Mouse (Mus musculus) lung, postnatal 4 days (tissue): ENCODE results near the gene Sorcs1.

ENCODE experiments used
- DNase-seq, 2 experiments: peaks; one replicate each; pipeline ENCODE4 v3.0.0; 2021

Gene Sorcs1

DNA sequence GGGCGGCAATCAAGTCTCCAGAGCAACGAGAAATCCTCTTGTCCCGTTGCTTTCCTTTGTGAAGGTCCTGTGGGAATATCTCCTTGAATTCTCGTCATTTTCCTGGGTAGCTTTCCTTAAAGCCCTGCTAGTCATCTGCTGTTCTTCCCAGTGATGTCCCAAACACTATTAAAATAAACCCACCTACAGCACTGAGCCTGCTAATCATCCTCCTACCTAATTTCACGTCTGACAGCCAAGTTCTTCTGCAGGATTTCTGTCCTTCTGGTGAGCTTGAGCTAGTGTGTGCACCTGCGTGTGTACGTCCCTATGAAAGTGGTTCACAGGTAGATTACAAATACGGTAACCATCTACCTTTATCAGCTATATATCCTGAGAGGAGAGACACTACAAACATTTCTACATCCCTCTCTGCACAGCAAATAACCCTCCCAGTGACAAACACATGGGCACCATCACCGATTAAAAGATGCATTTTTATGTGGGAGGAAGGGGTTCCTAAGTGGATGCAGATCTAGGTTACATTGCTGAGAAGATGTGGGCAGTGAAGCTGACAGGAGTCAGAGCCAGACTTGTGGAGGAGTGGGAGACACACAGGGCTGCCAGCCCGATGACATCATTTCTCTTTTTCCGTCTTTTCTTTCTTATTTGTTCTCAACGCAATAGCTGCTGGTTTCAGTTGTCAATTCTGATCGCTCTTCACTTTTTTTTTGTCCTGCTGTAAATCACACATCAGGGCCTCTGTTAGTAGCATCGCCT lies 259.3 kb downstream of the Sorcs1 start:
- no peak for DNase-seq

DNA sequence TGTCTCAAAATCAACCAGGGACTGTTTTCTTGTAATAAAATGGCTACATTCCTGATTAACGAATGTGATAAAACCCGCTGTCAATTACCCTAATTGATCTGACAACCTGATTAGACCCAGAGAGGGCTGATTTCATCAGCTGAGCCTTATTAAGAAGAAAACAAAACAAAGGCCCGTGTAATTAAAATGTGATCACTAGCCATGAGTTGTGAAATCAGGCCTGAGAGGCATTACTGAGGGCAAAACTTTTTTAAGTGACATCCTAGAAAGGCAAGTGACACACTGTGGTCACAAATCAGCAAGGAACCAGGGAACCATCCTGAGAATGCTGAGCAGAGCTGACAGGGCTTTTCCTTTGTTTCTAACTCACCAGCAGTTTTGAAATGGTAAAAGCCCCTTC lies 267.9 kb downstream of the Sorcs1 start:
- DNase-seq, result no peak

DNA sequence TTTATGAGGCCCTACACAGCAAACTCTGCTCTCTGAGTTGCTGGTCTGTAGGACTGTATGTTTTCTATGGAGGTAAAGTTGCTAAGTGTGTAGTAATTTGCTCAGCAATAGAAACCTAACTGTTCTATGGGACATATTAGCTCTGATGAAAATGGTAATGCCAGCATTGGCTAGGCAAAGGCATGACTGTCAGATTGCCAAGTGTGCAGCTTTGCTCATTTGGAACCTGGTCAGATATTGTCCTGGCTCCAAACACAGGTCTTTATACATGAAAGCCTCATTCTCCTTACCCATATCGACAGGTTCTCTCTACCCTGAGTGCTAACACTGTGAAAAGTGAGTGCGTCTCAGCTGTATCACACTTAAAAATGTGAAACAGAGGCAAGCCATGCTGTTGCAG lies 280.1 kb downstream of the Sorcs1 start:
- no peak for DNase-seq

DNA sequence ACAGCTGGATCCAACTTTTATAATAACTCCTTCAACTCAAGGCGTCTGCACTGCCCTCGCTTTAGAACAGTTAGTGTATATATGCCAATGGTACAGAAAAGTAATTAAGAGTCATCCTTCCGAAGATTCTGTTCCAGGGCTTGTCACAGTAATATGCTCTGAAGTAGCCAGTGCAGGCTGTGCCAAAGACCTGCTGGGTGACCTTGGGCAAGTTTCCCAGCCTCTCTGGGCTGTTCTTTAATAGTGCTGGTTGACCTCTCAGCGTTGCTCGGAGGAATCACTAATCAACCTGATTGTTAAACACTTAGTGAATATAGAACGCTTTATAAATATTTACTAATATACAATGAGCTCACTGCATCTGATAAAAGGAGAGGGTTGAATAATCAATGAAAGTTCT lies 282.7 kb downstream of the Sorcs1 start:
- DNase-seq, result no peak

DNA sequence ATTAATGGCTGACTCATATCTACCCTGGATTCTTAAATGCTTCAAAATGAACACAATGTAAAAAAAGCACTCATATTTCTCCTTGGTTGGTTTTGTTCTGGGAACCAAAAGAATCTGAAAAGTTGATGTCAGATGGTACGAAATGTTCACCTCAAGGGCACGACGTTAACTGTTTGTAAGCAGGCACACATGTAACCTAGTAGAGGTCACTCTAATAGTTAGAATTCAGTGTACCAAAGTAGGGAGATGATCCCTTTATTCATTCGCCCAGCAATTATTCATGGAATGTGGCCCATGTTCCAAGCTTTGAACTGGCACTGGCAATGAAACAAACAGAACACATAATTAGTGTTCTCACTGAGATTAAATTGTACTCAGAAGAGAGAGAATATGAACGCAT lies 284.3 kb downstream of the Sorcs1 start:
- no peak for DNase-seq

DNA sequence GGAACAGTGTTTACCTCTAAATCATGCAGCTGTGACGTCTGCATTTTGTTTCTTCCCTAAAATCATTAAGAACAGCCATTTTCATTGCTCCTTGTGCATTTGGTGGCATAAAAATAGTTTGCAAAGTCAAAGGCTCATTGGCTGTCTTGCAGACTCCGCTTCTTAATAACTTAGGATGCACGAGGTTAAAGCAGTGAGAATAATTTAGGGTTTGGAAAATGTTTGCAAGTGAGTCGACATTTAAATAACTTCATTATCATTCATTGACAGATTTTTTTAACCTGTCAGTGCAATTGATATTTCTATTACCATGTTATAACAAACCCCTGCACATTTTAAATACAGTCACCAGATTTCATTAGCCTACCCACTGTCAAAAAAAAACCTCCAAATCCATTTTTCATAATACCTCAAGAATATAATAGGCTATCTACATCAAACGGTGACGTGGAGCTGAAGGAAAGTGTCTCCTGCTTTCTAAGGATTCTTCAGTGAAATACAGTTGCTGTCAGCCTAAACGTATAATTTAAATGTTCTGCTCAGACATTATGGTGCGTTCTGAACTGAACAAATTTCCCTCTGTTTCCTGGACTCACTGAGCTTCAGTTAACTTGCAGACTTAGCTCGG lies 288.4 kb downstream of the Sorcs1 start:
- no peak for DNase-seq

DNA sequence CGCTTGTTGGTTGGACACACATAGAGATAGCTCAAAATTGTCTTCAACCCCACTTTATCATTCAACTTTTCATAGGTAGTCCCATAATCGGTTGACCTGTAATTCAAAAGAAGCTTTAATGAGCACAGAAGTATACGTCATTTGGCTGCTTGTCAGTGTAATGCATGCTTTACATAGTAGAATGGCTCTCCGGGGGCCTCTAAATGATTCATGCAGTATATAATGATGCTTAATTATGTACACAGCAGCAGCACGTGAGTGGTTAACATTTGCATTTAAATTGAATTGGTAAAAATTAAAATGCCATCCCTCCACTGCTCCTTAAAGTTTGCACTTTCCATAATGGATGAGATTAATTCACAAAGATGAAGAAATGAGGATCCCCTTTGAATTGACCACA lies 299.5 kb downstream of the Sorcs1 start:
- DNase-seq, result no peak

DNA sequence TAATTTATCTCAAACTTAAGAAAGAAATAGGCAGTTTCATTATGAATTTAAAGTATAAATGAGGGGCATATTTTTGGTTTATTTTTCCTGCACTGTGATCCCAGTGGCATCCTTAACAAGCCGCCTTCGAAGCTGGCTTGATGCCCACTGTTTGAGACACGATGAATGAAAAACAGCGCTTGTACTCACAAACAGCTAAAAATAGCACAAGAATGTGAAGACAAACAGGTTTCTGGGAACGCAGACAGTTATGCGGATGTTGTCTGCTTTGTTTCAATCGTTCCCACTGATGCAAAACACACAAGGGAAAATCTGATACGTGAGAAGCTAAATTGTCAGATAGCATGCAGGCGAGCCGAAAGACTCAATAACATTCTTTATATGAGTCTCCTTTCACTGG lies 303.7 kb downstream of the Sorcs1 start:
- peak in 1 of 2 experiments; percentile 10 for DNase-seq

DNA sequence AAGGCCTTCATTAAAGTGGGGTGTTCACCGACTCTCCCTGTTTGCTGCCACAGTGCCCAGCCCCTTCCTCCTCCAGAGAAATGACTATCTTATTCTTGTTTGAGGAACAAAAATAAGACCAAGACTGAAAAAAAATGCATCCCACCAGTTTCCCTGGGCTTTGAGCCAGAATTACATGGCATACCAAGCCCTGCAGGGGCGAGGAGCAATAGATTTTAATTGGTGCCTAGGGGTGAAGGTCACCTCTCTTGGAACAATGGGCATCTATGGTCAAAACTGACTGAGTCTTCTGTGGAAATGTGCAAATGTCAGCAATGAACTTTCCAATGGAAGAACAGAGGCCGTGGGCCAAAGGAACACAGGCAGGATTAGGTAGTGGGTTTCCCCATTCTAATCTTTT lies 312.0 kb downstream of the Sorcs1 start:
- no peak for DNase-seq

DNA sequence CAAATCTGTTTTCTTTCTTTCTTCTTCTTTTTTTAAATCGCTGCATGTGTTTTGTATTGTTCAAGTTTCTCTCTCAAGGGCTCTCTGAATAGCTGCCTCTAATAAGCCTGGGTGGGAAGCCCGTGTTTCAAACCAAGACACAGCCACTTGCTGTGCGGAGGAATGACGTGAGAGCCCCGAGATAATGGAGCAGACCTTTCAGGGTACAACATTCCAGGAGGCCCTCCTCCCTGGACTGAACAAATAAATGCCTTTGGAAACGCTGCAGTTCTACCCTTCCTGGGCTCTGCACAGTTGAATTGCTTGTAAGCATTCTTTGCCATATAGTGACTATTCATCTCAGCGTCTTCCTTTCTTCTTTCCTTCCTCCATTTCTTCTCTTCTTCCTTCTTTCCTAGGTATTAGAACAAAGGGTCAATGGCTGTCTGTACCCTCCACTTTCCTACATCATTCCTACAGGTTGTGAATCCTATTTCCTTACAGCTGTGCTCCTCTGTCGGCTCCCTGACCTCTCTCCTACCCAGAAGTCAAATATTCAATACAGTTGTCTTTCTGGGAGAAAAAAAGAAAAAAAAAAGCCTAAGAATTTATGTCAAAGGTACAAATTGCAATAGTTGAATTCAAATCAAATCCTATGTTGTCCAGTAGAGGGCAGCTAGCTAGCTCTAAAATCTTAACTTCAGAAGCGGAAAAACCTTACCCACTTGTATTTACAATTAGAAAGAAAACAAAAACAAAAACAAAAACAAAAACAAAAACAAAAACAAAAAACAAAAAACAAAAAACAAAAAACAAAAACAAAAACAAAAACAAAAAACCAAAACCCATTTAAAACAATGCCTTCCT lies 315.6 kb downstream of the Sorcs1 start:
- peak in 1 of 2 experiments; percentile 35 for DNase-seq

DNA sequence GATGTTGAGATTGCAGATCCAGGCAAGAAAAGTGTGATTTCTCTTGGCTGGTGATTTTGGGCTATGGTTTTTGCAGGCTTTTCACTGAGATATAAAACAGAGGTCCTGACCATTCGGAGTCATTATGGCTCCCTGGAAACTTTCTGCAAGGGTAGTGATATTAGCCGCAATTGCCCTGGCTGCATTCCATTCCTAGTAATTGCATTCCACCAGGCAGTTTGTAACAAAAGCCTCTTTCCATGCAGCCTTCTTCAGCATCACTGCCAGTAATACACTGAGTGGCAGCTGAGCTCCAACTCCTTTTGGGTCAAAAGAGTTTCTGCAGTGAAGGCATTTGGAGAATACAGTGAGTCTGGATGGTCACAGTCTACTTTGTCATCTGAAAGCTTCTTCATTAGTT lies 319.9 kb downstream of the Sorcs1 start:
- DNase-seq, result no peak

DNA sequence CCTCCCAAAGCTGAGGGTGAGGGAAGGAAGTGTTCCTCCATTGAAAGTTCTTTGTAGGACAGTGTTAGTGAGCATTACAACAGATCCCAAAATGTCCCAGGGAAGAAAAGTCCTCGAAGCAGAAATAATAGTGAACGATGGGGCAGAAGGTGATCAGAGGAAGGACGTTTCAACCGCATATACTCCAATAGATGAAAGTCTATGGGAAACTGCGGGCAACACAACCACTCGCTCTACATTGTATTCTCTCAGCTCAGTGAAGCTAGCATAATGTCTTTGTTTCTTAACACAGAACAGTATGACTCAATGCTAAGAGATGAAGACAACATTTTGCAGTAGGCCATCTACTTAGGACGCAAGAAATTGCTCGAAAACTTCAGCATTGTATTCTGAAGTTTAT lies 339.2 kb downstream of the Sorcs1 start:
- DNase-seq, result no peak

DNA sequence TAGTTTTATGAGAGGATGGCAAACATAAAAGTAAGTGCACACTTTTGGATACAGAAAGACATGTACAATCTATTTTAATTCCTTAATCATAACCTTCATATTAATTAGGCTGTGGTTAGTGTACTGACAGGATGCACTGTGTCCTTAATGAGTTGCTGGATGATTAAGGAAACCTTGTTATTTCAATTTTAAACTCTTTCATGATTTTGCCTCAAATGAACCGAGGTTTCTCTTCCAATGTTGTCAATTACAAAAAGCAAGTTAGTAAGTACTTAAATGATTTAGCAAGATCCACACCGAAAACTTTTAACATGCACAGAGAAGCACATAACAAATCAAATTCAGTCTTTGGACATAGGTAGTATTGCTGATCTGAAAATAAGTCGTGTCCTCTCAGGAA lies 341.7 kb downstream of the Sorcs1 start:
- no peak for DNase-seq

DNA sequence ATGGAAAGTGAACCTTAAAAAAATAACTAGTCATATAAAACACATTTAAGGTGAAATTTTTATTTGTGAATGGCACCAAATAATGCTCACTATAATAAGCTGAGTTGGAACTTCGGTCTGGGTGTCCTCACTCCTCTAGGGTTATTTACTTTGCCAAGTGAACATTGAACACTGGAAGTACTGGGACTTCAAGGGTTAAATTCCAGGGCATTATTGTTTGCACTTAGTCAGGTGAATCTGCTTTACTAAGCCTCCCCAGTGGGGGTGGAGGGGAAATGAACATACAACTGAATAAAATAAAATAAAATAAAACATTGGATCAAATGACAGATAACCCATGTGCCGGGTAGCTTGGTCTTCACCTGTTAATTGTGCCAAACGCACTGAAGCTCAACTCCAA lies 347.3 kb downstream of the Sorcs1 start:
- DNase-seq, result no peak

DNA sequence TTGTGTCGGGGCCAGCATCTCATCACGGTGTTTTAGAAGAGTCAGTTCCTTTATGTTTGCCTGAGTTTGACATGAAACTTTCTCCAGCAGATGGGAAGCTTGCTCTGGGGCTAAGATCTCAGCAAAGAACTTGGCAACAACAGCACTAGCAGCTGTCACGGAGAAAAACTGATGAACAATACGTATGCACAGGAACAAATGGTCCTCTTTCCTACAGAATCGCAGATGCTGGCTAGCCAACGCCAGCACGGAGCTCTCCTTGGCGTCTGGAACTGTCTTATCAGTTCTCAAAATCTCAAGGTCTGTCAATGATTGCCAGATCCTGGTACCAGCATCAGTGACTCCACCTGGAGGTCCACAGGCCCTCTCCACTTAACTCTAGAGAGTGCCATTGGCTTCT lies 350.6 kb downstream of the Sorcs1 start:
- DNase-seq, result no peak

DNA sequence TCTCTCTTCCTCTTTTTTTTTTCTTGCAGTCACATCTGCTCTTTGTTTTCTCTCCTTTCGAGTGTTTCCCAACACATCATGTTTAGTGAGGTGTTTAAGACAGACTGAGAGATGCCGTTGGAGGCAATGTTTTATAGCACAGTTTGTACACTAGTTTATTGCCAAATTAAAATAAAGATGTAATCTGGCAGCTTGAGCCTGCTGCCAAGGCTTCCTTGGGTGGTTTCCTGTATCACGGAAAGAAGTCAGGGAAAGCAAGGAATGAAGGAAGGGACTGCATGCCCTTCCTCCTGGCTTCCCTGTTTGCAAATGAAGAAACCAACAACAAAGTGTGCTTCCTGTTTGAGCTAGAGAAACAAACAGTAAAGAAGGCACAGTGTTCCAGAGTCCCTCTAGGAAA lies 352.3 kb downstream of the Sorcs1 start:
- no peak for DNase-seq

DNA sequence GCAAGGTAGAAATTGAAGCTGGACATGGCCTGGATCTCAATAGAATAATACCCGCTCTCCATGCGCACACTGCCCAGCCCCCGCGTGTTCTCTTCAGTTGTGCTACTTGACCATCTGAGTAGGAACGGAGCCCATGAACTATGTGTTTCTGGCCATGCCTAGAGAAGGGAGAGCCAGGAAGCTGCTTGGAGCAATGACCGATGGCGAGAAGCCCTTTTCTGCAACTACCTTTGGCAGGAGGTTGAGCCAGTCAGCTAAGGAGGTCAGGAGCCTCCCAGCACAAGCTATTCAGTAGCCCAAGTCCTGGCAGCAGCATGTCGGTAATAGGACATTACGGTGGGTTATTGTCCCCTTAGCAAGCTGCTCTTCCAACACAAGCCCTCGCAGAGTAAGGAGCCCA lies 352.8 kb downstream of the Sorcs1 start:
- no peak for DNase-seq

DNA sequence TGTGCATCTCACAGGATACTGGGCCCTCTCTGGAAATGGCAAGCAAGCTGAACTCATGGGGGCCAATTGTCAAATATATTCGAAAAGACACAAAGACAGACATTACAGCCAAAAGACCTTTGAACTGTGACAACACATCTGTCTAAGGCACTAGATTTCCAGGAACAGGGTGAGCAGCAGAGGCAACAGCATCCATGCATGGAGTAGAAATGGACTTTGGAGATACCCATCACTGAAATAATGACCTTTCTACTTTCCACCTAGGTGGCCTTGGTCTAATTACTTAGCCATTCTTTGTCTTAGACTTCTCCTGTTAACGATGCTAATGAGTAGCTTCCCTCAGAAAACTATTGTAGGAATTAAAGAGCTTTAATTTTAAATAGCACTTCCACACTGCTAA lies 371.4 kb downstream of the Sorcs1 start:
- no peak for DNase-seq

DNA sequence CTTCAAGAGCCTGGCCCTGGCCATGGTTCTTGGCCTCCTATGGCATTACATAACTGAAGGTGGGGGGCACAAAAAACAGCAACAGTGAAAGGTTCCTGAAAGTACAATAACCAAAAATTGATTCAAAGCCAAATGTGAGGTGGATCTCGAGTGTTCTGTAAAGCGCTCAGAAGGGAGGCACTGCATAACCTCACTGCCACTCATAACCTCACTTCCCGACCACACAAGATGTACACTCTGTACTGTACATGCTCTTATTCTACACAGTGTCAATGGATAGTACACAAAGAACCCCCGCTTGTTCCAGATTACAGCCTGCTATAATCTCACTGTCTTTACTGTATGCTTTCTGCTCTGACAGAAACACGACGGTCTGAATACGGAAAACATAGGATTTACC lies 384.2 kb downstream of the Sorcs1 start:
- DNase-seq, result no peak

DNA sequence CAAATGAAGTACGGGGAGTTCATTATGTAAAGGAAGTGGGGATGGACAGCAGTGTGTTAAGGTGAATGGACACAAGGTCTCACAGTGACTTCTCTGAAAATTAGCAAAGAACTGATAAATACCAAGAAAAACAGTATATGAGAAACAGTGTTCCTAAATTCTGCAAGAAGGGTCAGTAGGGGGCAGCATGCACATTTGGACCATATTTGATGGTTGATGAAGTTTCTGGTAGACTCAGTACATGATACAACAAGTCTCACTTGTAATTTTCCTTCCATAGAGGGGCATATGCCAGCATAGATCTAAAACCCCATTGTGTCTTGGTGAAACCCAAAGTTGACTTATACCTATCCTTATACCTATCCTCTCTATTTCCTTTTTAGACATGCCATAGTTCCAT lies 414.0 kb downstream of the Sorcs1 start:
- peak in 1 of 2 experiments; percentile 14 for DNase-seq

DNA sequence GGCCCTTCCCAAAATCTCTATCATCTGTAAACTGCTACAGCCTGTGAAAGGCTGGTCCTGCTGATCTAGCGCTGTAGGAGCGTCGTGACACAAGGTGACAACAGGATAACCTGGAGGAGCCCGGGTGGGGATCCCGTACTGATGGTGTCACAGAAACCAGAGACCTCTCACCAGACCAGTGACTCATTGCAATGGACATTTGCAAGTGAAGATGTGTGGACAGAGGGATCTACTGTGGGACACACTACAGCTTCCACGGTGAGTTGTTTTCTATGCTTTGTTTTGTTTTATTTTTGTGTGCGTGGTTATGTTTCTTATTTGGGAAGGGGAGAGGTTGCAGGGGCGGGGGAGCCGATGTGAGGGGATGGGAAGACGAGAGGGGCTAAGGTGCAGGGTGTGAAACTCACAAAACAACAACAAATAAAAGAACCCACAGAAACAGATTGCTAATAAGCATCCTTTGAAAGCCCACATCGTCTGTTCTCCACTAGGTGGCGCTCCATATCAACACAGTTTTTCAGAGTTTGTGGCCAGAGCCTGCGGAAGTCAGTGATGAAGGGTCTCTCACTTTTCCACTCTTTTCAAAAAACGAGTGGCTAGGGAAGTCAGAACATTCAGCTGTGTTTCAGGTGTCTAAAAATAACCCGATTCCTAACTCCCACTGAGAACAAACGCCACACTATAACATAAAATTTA lies 419.6 kb downstream of the Sorcs1 start:
- DNase-seq, result peak in 1 of 2 experiments; percentile 30

DNA sequence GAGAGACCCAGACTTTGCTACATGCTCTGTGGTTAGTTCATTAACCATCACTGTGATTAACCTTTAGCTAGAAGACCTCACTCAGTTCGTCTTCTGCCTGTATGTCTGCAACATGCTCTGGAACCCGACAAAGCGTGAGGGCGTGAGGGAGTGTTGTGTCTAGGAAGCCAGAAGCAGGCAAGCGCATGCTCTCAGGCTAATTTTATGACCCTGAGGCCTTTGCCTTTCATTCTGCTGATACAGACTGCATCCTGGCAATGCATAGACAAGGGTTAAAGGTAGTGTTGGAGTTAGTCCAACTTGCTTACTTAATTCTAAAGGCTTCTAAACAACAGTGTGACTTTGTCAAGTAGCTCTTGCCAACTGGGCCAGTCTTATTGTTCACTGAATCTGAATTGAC lies 458.0 kb downstream of the Sorcs1 start:
- no peak for DNase-seq
